Mouse (Mus musculus): Measurements from ENCODE around the gene Gm43738. TPM values are rescaled to one million over a fixed set of nuclear protein-coding genes. Genes with fewer than 3 reads are reported as not detected.

The Gm43738 gene
- polyA plus RNA-seq (2011; ENCODE audit: insufficient read depth, insufficient read length, low read depth, missing spikeins): not detected in 2 replicates

DNA sequence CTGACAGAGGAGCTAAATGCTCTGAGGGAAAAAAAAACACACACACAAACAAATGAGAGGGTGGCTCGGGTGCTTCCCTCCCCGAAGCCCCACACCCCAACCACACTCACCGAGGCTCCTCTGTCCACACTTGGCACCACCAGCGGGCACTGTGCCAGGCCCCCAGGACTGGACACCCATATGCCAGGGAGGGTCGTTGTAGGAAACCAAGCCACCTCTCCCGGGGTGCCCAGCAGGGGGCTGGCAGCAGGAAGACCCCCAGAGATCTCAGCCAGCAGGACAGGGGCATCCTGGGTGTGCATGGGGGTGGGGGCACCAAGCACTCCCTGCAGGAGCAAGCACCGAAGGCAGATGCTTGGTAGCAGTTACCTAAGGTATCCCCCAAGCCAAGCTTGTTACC, at the start of gene Gm43738:
TSS of gene Gm43738 (minus strand) at position 289 of the 400 bp plus-strand sequence.
- Histone ChIP-seq H3K36me3 (ENCODE audit: control insufficient read depth, insufficient read depth, low read length, poor library complexity, severe bottlenecking) (peaks cover 37% of the 10 kb centered on the region), H3K27ac (ENCODE audit: insufficient read depth, low read length) (peak within 1 kb of the TSS; percentile 66), H3K9ac (ENCODE audit: low read depth, poor library complexity, severe bottlenecking) (peak within 1 kb of the TSS; percentile 65), H3K4me1 (ENCODE audit: control insufficient read depth, insufficient read depth, low read length) (no peaks in the 10 kb centered on the region), H3K4me3 (ENCODE audit: low read depth, low read length) (peak within 1 kb of the TSS; percentile 99), H3K27me3 (ENCODE audit: control insufficient read depth, insufficient read depth, low read length, poor library complexity, severe bottlenecking) (no peaks in the 10 kb centered on the region), H3K9me3 (replicated peaks; ENCODE audit: control insufficient read depth, insufficient read depth, low read length, poor library complexity, severe bottlenecking) (no peaks in the 10 kb centered on the region)
- TF ChIP-seq CTCF (IDR thresholded peaks at IDR 0.05; ENCODE audit: low read depth, low read length) (no peak), POLR2A (IDR thresholded peaks at IDR 0.05; ENCODE audit: insufficient read depth, low read length) (no peak), EP300 (IDR thresholded peaks at IDR 0.05; ENCODE audit: insufficient read depth, low read depth, low read length) (no peak)

GRCm38 (mm10) chr3:89148567-89148966, 47.7 kb upstream of the Gm43738 start:
- Histone ChIP-seq H3K4me1 (ENCODE audit: control insufficient read depth, insufficient read depth, low read length) (peaks cover 3% of the 10 kb centered on the region), H3K27ac (ENCODE audit: insufficient read depth, low read length) (no peak overlapping the region), H3K27me3 (ENCODE audit: control insufficient read depth, insufficient read depth, low read length, poor library complexity, severe bottlenecking) (no peaks in the 10 kb centered on the region), H3K9ac (ENCODE audit: low read depth, poor library complexity, severe bottlenecking) (peak overlapping the region; percentile 34; the same call in 1 of the 2 replicates), H3K36me3 (ENCODE audit: control insufficient read depth, insufficient read depth, low read length, poor library complexity, severe bottlenecking) (no peaks in the 10 kb centered on the region), H3K9me3 (replicated peaks; ENCODE audit: control insufficient read depth, insufficient read depth, low read length, poor library complexity, severe bottlenecking) (no peaks in the 10 kb centered on the region), H3K4me3 (ENCODE audit: low read depth, low read length) (no peak overlapping the region)
- TF ChIP-seq POLR2A (IDR thresholded peaks at IDR 0.05; ENCODE audit: insufficient read depth, low read length) (no peak), CTCF (IDR thresholded peaks at IDR 0.05; ENCODE audit: low read depth, low read length) (no peak), EP300 (IDR thresholded peaks at IDR 0.05; ENCODE audit: insufficient read depth, low read depth, low read length) (no peak)

GRCm38 (mm10) chr3:89147979-89148311, 47.0 kb upstream of the Gm43738 start:
- Histone ChIP-seq H3K27ac (ENCODE audit: insufficient read depth, low read length) (no peak overlapping the region), H3K36me3 (ENCODE audit: control insufficient read depth, insufficient read depth, low read length, poor library complexity, severe bottlenecking) (no peaks in the 10 kb centered on the region), H3K27me3 (ENCODE audit: control insufficient read depth, insufficient read depth, low read length, poor library complexity, severe bottlenecking) (no peaks in the 10 kb centered on the region)

GRCm38 (mm10) chr3:89147101-89147978, 46.4 kb upstream of the Gm43738 start:
- Histone ChIP-seq H3K27me3 (ENCODE audit: control insufficient read depth, insufficient read depth, low read length, poor library complexity, severe bottlenecking) (no peaks in the 10 kb centered on the region), H3K9me3 (replicated peaks; ENCODE audit: control insufficient read depth, insufficient read depth, low read length, poor library complexity, severe bottlenecking) (no peaks in the 10 kb centered on the region), H3K36me3 (ENCODE audit: control insufficient read depth, insufficient read depth, low read length, poor library complexity, severe bottlenecking) (no peaks in the 10 kb centered on the region), H3K9ac (ENCODE audit: low read depth, poor library complexity, severe bottlenecking) (peak overlapping the region; percentile 34), H3K4me3 (ENCODE audit: low read depth, low read length) (peak overlapping the region; percentile 57), H3K27ac (ENCODE audit: insufficient read depth, low read length) (no peak overlapping the region), H3K4me1 (ENCODE audit: control insufficient read depth, insufficient read depth, low read length) (no peaks in the 10 kb centered on the region)
- TF ChIP-seq POLR2A (IDR thresholded peaks at IDR 0.05; ENCODE audit: insufficient read depth, low read length) (no peak), EP300 (IDR thresholded peaks at IDR 0.05; ENCODE audit: insufficient read depth, low read depth, low read length) (no peak), CTCF (IDR thresholded peaks at IDR 0.05; ENCODE audit: low read depth, low read length) (no peak)

More at GRCm38 (mm10) chr3:89147979-89148311, 47.0 kb upstream of the Gm43738 start:
- Histone ChIP-seq H3K9ac (ENCODE audit: low read depth, poor library complexity, severe bottlenecking) (peak overlapping the region; percentile 34), H3K9me3 (replicated peaks; ENCODE audit: control insufficient read depth, insufficient read depth, low read length, poor library complexity, severe bottlenecking) (no peaks in the 10 kb centered on the region), H3K4me3 (ENCODE audit: low read depth, low read length) (peak overlapping the region; percentile 57), H3K4me1 (ENCODE audit: control insufficient read depth, insufficient read depth, low read length) (peaks cover 3% of the 10 kb centered on the region)
- TF ChIP-seq POLR2A (IDR thresholded peaks at IDR 0.05; ENCODE audit: insufficient read depth, low read length) (no peak), EP300 (IDR thresholded peaks at IDR 0.05; ENCODE audit: insufficient read depth, low read depth, low read length) (no peak), CTCF (IDR thresholded peaks at IDR 0.05; ENCODE audit: low read depth, low read length) (no peak)

GRCm38 (mm10) chr3:89145566-89145965, 44.7 kb upstream of the Gm43738 start:
- TF ChIP-seq CTCF (IDR thresholded peaks at IDR 0.05; ENCODE audit: low read depth, low read length): no peak
- TF ChIP-seq POLR2A (IDR thresholded peaks at IDR 0.05; ENCODE audit: insufficient read depth, low read length): no peak
- TF ChIP-seq EP300 (IDR thresholded peaks at IDR 0.05; ENCODE audit: insufficient read depth, low read depth, low read length): no peak
- Histone ChIP-seq H3K27me3 (ENCODE audit: control insufficient read depth, insufficient read depth, low read length, poor library complexity, severe bottlenecking) (no peaks in the 10 kb centered on the region), H3K27ac (ENCODE audit: insufficient read depth, low read length) (no peak overlapping the region), H3K9me3 (replicated peaks; ENCODE audit: control insufficient read depth, insufficient read depth, low read length, poor library complexity, severe bottlenecking) (no peaks in the 10 kb centered on the region), H3K9ac (ENCODE audit: low read depth, poor library complexity, severe bottlenecking) (no peak overlapping the region), H3K4me1 (ENCODE audit: control insufficient read depth, insufficient read depth, low read length) (no peaks in the 10 kb centered on the region), H3K36me3 (ENCODE audit: control insufficient read depth, insufficient read depth, low read length, poor library complexity, severe bottlenecking) (no peaks in the 10 kb centered on the region), H3K4me3 (ENCODE audit: low read depth, low read length) (no peak overlapping the region)

DNA sequence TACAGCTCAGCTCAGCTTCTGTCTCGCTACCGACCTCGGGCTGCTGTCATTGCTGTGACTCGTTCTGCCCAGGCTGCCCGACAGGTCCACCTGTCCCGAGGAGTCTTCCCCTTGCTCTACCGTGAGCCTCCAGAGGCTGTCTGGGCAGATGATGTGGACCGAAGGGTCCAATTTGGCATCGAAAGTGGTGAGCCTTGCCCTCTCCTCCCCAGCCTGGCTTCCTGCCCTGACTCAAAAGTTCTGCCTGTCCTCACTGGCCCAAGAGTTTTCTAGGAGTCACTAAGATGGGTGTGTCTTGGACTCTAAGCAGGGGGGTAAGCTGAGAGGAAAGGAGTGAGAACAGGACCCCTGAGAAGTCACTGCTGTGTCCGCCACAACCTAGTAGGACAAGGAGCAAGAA, 43.9 kb upstream of the Gm43738 start:
- TF ChIP-seq CTCF (IDR thresholded peaks at IDR 0.05; ENCODE audit: low read depth, low read length) (no peak), POLR2A (IDR thresholded peaks at IDR 0.05; ENCODE audit: insufficient read depth, low read length) (no peak), EP300 (IDR thresholded peaks at IDR 0.05; ENCODE audit: insufficient read depth, low read depth, low read length) (no peak)
- Histone ChIP-seq H3K36me3 (ENCODE audit: control insufficient read depth, insufficient read depth, low read length, poor library complexity, severe bottlenecking) (no peaks in the 10 kb centered on the region), H3K27ac (ENCODE audit: insufficient read depth, low read length) (no peak overlapping the region), H3K4me1 (ENCODE audit: control insufficient read depth, insufficient read depth, low read length) (no peaks in the 10 kb centered on the region), H3K9me3 (replicated peaks; ENCODE audit: control insufficient read depth, insufficient read depth, low read length, poor library complexity, severe bottlenecking) (no peaks in the 10 kb centered on the region), H3K4me3 (ENCODE audit: low read depth, low read length) (no peak overlapping the region), H3K27me3 (ENCODE audit: control insufficient read depth, insufficient read depth, low read length, poor library complexity, severe bottlenecking) (no peaks in the 10 kb centered on the region), H3K9ac (ENCODE audit: low read depth, poor library complexity, severe bottlenecking) (no peak overlapping the region)

Measured in ES-Bruce4 (cell line).